Mouse (Mus musculus) c-Kit-negative CD71-positive TER-119-positive erythroid progenitor cells, embryonic 14.5 days (primary cell): ENCODE measurements around the gene Ccdc51.

ENCODE experiments used
- DNase-seq: peaks from one replicate; pipeline ENCODE4 v3.0.0-alpha.2; 2013; ENCODE audit warnings: low read depth, low spot score

Gene Ccdc51

DNA sequence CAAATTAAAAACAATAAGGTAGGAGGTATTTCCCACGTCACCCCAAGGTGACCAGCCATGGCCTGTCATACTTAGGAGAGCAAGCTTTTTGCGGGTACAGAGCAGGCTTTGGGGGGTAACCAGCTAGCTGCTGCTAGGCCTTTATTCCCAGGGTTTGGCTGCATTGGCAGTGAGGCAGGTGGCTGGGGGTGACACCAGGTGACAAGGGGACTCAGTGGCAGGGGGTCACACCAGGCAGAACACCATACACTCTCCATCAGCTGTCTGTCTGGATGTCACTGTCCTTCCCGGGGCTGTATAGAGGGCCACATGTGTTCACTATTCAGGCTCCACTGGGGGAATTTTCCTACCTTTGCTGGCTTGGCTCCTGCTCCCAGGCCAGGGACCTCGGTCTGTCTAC is 25.4 kb upstream of the Ccdc51 start:
- DNase-seq, result no peak

DNA sequence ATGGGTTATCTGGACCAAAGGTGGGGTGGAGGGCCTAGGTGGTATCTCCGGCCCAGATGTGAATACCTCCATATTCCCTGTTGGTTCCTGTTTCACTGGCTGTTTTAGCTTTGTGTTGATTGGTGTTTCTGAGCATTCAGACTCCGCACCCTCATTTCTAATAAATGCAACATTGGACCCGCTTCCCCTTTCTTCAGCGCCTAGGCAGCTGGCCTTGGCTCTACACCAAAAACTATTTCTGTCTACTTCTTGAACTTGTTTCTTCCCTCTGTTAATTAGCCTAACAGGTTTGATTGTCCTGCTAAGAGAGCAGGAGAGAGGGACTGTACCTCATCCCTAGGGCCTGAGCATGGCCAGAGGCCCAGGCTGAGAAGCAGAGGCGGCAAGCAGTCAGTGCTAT is 24.8 kb upstream of the Ccdc51 start:
- no peak for DNase-seq

DNA sequence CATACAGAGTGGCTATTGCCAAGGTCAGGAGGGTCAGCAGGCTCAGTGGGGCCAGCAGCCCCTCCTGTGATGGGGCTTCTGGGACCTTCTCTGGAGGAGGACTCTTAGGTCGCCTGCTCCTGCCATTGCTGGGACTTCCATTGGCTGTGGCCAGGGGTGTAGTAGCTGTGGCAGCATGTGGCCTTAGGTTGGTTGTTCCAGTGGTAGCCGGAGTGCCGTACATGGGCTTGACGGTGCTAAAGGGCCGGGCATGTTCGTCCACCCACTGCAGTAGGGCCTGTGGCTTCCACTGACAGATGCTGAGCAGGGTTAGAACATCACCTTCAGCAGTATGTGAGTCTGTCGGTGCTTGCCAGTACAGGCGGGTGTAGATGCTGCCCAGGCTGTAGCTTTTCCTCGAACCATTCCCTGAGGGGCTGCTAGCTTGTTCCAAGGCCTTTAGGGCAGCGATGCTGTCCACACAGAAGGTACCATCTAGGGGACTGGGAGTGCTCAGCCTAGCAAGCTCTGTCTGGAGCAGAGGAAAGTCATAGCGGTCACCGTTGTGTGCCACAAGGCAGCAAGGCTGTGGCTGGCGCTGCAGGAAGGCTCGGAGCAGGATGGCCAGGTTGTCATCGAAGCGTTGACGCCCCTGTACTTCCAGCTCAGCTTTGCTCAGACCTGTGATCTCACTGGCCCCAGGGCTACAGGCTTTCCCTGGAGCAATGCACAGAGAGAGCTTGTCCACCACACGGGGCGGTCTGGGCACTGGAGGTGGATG is 24.1 kb upstream of the Ccdc51 start:
- DNase-seq, result no peak

DNA sequence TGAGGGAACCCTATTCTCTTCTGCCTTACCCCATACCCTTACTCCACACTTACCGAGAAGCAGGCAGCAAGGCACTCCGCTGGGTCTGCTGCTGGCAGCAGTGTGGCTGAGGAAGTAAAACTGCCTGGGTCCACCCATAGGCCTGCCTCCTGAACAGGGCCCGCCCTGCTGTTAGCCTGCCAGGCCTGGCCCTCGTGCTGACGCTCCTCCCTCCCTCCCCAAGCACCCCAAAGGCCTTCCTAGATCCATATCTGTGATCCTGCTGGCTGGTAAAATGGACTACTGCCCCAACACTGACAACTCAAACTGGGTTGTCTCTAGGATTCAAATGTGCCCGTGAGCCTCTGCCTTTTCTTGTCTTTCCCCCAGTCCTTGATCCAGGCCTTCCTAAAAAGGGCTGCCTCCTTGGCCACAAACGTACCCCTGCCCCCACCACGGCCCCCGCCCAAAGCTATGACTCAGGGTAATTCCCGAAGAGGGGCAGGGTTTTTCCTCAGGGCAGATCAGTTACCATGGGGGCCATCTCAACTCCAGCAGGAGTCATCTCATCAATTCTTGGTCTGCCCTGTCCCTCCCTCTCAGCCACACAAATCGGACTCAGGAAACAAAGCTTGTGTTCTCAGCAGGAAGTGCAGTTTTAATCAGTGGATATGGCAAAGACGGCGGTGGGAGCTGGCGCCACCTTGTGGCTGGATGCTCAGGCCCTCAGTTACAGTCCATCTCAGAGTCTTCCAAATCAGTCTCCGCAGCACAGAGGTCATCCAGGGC is 23.0 kb upstream of the Ccdc51 start, which contains the start of gene Trex1:
TSS of gene Trex1 (minus strand) at position 599 of the 768 bp plus-strand sequence.
- DNase-seq, result peak; percentile 72

DNA sequence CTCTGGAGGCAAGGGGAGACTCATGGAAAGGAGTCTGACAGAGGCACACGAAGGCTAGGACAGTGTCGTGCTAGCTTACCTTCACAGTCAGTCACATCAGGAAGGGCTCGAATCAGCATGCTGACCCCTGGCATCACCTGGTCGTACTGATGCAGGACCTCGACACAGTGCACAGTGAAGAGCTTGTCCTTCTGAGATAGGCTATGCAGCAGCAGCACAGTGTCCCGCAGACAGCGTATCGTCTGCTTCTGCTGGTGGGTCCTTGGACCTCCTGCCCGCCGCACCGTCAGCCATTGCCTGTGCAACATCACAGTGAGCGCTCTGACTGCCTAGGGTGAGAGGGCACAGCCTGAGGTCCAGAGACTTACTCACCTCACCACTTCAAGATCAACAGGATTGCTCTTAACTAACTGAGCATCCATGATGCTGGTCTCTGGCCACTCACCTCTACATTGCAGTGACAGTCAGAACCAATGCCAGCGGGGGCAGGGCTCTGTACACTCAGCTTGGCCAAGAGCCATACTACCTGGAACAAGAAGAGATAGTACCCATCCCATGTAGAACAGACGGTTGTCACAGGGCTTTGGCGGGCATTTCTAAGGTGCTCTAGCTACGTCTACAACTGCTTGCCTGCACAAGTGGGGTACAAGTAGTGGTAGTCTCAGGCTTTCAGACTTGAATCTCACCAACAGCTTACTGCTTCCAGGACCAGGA is 22.0 kb upstream of the Ccdc51 start:
- DNase-seq, result no peak

DNA sequence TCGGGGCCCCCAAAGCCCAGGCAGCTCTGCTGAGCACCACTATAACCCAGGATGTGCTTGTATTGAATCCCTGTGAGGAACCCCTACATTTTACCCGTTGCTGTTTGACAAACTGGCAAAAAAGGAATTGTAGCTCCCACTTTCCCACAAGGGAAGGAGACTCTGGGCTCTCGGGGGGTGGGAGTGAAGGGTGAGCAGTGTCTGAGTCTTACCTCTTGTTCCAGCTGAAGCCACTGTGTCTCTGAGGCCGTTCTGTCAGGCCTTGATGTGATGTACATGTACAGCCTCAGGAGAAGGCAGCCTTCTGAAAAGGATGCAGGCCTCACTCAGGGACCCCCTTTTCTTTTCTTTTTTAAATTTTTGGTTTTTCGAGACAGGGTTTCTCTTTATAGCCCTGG is 21.4 kb upstream of the Ccdc51 start:
- DNase-seq, result no peak

DNA sequence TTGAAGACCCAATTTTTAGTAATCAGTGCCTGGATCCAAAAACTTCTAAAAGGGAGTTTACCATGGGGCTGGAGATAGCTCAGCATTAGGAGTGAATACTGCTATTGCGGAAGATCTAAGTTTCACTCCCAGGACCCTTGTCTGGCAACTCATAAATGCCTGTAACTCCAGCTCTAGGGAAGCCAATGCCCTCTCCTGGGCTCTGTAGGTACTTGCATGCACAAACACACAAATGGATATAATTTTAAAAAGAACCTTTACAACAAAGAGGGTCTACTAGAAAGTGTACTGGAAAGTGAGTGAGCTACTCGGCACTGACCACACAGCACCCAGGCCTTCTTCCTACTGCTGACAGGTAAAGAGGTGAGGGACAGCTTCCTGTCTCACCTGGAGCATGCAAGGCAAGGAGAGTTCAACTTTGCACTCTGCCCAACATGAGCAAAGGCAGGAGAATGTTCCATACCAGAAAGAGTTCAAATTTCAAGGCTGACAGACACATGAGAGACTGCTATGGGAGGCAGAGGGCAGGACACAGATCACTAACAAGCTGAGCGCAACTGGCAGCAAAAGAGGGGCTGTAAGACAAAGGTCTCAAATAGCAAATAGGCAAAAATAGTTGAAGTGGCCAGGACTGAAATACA is 14.1 kb upstream of the Ccdc51 start:
- no peak for DNase-seq

DNA sequence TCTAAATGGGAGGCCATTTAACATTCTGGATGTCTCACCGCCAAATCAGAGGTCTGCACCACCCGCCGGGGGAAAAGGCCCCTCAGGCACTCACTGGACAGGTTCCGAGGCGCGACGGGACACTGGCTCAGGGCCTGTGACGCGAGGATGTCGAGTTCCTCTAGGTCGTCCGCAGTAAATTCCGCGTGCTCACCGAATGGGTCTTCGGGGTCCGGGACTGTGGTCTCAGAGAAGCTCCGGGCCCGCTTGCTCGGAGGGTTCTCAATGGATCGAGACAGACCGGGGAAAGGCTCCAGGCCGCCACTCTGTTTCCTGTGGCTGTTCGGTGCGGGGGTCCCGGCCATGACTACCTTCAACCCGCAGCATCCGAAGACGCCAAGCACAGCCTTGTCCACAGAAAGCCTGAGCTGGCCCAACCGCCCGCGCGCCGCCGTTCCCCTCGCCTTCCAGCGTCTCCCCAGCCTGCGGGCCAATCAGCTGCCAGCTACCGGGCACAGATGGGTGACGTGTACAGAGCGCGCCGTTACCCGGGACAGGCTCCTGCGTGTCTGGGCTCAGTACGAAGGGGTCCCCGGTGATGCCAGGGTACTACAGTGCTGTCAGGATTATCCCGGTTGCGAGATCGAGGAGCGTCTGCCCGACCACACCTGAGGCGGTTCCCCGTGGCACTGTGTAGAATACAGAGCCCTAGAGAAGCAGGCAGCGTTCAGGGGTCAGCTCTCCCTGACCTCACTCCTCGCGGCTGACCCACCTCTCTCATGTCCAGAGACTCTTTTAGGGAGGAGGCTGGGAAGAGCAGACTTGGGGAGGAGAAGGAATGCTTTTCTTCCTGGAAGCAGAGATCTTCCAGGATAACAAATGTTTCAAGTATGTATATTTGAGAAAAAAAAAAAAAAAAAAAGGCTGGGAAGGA is 8.4 kb upstream of the Ccdc51 start, which contains the start of gene Atrip:
TSS of gene Atrip (minus strand) at position 464 of the 913 bp plus-strand sequence.
- peak; percentile 71 for DNase-seq

DNA sequence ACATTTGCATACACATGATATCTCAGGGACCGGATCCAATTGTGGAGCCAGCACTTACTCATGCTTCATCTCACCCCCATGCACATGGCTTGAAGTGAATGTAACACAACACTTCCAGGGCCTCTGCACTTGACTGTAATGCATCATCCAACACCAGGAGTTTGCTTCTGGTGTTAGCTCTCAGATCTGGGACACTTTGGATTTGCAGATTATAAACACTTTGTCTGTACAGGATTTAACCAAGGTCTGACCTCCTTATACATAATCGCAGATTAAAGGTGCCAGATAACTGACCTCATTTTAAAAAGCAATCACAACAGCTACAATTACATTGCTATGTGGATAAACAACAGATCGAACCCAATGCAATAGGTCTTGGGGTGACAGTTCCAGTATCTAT is 1.8 kb upstream of the Ccdc51 start:
- DNase-seq, result no peak

DNA sequence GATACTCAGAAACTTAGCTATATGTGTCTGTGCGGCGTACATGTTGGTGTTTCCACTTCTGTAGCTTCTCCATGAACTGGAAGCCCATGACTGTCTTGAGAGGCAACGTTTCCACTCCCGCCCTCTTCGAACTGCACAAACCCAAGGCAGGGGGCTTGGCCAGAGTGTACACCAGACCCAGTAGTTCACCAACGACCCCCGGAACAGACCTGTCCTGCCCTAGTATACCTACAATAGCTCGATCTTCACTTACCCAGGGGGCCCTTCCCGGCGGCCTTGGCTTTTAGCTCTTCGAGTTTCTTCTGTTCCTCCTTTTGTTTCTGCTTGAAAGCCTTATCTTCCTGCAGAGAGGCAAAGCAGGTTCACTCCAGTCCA is 557 bp upstream of the Ccdc51 start:
- DNase-seq, result no peak

DNA sequence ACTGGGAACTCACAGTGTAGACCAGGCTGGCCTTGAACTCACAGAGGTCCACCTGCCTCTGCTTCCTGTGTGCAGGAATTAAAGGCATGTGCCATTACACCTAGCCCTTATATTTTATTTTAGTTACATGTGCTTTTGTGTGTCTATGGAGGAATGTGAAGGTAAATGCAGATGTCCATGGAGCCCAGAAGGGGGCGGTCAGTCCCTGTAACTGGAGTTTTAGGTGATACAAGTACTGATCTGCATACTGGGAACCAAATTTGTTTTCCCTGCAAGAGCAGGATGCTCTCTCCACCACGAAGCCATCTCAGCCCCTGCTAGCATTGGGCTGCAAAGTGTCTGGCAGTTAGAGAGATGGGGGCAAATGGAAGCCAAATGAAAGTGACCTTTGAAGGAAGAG is 2.6 kb downstream of the Ccdc51 start:
- no peak for DNase-seq

DNA sequence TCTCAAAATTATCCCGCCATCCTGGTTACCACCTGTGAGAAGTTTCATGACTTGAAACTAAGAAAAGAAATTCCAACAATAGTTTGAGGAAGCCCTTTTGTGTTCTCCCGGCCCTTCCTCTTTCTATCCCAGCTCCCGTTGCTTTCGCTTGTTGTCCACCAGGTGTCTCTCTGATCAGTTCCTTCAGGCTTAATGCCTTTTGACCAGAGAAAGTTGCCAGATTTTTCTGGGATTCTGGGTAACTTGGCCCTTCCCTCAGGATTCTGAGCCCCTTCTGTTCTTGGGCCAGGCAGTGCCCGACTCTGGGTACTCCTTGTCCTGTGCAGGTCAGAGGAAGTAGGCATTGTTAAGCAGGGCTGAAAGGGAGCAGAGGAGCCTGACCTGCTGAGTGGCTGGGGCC is 5.7 kb downstream of the Ccdc51 start:
- no peak for DNase-seq

DNA sequence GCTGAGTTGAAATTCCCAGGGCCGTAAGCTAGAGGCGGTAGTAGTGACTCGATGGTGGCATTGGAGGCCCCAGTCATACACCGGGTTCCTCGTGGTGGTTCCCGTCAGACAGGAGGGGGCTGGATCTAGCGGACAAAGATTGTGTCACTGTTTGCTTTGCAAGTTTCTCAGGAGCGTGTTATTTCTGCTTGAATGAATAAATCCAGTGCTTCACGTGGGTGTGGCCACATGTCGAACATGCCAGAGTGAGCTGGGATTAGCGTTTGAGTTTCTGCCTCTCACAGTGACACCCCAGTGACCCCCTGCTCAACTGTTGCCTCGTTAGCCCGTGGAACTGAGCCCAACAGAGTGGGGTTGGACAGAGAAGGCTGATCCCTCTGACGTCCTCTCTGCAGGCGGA is 8.2 kb downstream of the Ccdc51 start:
- DNase-seq, result no peak

DNA sequence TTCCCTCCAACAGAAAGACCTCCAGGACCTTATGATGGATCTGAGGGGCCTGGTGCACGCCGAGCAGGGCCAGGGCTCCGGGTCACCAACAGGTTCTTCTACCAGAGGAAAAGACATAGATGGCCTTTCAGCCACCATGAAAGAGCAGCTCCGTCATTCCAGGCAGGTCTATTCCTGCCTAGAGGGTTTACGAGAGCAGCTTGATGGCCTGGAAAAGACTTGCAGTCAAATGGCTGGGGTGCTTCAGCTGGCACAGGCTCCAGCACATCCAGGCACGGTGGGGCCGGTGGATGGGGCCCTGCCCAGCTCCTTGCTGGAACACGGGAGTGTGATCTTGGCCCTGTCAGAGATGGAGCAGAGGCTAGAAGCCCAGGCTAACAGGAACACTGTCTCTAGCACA is 9.5 kb downstream of the Ccdc51 start:
- DNase-seq, result no peak

DNA sequence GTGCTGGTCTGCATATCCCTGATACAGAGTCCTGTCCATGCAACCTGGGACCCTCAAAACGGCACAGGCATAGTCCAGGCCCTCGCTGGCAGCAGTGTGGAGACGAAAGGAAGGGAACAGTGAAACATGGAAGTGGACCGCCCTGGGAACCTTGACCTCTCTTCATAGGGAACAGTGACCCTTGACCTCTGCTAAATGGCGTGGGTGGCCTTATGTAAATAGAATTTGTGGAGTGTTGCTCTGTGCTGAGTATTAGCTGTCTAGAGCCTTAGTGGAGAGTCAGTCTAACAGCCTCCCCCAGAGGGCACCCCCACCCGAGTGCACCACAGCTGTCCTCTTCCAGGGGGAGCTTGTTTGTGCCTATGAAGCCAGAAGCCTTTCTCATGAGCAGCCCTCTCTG is 10.5 kb downstream of the Ccdc51 start:
- no peak for DNase-seq

DNA sequence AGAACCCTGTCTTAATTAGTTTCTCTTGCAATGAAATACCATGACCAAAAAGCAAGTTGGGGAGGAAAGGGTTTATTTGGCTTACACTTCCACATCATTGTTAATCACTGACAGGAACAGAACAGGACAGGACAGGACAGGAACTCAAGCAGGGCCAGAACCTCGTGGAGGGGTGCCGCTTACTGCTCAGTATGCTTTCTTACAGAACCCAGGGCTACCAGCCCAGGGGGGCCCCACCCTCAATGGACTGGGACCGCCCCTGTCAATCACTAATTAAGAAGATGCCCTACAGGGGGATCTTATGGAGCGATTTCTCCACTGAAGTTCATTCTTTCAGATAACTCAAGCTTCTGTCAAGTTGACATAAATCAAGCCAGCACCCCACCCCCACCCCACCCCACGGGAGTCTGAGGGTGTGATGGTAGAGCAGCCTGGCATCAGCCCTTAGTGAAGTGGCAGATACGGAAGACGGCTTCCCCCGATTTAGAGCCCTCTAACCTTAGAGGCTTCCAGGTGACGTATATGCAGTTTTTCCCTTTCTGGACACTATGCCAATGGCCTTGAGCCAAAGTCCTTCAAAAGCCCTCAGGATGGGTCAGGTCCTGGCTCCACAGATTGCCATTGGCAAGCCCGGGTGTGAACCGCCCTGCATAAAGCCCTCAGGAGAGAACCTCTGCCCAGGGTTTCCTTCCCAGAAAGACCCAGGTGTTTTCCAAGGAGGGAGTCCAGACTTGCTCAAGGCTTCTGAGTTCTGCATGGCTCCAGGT is 11.7 kb downstream of the Ccdc51 start:
- no peak for DNase-seq

DNA sequence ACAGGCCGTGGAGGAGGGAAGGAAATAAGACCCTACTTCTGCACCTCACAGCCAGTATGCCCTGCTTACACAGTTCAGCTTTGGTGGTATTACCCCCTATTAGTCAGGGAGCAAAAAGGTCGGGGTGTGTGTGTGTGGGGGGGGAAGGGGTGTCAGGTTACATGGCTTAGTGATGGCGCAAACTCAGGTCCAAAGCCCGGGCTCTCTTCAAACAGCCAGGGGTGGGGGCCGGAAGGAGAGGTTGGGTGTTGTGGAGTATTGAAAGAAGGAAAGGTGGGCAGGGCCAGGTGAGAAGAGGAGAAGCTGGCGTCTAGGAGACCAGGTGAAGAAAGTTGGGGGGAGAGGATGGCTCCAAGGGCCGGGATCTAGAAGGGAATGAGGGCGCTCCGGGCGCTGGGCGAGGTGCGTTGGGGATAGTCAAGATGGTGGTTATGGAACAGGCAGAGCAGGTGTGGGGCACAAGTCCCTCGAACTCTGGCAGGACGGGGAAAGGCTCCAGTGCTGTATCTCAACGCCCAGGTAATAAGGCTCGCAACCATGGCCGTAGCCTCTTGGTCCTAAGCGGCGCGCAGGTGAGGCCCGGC is 12.4 kb downstream of the Ccdc51 start:
- DNase-seq, result no peak

DNA sequence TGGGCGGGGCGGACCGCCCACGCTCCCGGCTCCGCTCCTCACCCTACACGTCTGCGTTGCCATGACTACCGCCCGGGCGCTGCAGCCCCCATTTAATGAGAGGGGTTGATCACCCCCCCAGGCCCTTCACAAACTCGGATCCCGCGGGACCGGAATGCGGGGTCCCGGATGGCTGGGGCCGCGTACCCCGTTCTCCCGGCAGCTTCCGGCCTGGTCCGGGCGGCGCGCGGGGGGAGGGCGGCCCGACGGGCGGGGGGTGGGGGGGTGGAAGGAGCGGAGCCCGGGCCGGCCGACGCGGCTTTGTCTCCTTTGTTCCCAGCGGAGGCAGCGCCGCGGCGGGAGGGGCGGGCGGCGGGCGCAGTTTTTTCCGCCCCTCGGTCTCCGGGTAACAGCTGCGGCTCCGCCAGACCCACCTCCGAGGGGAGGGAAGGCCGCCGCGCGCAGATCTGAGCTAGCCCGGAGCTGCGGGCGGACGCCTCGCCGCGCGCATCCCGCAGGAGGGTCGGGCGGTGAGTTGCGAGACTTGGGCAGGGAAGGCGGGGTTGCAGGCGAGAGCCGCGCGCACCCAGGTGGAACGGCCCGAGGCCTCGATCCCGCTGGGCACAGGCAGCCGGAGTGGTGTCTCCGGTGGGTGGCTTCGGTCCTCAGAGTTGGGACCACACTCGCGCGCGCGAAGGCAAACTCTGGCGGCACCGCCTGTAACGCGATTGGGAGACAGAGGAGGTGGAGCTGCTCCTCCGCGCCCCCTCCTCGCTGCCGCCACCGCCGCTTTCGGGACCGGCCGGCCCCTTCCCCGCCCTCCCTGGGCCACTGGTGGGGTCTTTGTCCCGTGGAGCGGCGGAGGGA is 13.1 kb downstream of the Ccdc51 start, which contains the start of gene Plxnb1:
TSS of gene Plxnb1 (plus strand) at position 253 of the 846 bp plus-strand sequence.
- DNase-seq, result no peak

DNA sequence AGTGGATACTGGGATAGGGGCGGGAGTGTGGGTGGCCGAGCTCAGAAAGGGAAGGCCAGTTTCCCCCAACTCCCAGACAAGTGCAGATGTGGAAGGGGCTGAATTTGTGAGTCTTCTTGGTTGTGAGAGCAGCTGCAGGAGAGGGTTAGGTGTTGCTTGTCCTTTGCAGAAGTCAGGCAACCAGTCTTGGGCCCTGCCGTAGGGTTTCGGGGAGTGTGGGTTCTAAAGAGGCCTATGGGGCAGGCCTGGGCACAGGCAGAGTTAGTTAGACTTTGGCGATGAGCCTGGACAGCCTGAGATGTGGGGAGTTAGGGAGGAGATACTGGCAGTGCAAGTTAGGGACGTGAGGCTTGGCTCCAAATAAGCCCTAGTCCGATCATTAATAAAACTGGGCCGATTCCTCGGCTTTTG is 14.0 kb downstream of the Ccdc51 start:
- no peak for DNase-seq
